Mouse (Mus musculus): ENCODE measurements around the gene Smcr8. TPM values are rescaled to one million over a fixed set of nuclear protein-coding genes. Genes with fewer than 3 reads are reported as not detected.

Gene Smcr8
- polyA plus RNA-seq, 1 experiment: 9.2 TPM

- H3K36me3 ChIP-seq (ENCODE audit: control insufficient read depth, insufficient read depth): peaks cover 91% of the 10 kb centered on the region
Measured at GRCm38 (mm10) chr11:60784179-60784922, 7.0 kb downstream of the Smcr8 start.

DNA sequence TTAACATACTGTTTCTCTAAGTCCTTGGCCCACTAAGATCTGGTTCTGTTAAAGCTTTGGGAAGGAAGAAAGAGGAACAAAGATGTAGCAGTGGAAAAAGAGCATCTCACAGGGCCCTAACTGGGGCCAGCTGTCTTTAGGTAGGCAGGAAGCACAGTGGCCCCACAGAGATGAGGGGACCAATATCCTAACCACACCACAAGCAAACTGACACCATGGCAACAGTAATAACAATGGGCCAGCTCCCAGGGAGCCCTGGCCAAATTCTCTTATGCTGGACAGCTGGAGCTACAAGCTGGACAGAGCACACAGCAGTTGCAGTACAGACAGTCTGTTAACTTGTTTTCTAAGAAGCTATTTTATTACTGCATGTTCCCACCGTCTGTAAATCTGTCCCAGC, 10.3 kb downstream of the Smcr8 start:
- H3ac ChIP-seq (ENCODE audit: control insufficient read depth, insufficient read length, low read depth): no peak overlapping the region
- peaks cover 93% of the 10 kb centered on the region for H3K36me3 ChIP-seq (ENCODE audit: control insufficient read depth, insufficient read depth)
- no peak for TF ChIP-seq MYOD1 (IDR thresholded peaks at IDR 0.05; ENCODE audit: control insufficient read depth, insufficient read length, low read depth)
- no peak for TF ChIP-seq MYOG (IDR thresholded peaks at IDR 0.05; ENCODE audit: control insufficient read depth, extremely low read depth, insufficient read length)
- no peak for TF ChIP-seq MAX (IDR thresholded peaks at IDR 0.05)
- TF ChIP-seq CEBPB (IDR thresholded peaks at IDR 0.05; ENCODE audit: low read depth): no peak
- TF ChIP-seq FOSL1 (IDR thresholded peaks at IDR 0.05; ENCODE audit: insufficient read depth, low read length, poor library complexity, severe bottlenecking): no peak
- no peak for TF ChIP-seq USF1 (IDR thresholded peaks at IDR 0.05; ENCODE audit: low read depth)
- no peak for TF ChIP-seq CTCF (IDR thresholded peaks at IDR 0.05; ENCODE audit: control insufficient read depth, insufficient read depth, insufficient read length)
- peaks cover 53% of the 10 kb centered on the region for H3K79me2 ChIP-seq (ENCODE audit: control insufficient read depth, insufficient read depth)
- peaks cover 24% of the 10 kb centered on the region for H3K79me3 ChIP-seq (ENCODE audit: low read depth)
- no peak overlapping the region for H3K4me3 ChIP-seq (ENCODE audit: insufficient read depth, poor library complexity, severe bottlenecking)
- no peaks in the 10 kb centered on the region for H3K27me3 ChIP-seq (ENCODE audit: control insufficient read depth, insufficient read depth, insufficient read length)

More at GRCm38 (mm10) chr11:60784179-60784922, 7.0 kb downstream of the Smcr8 start:
- H3K79me3 ChIP-seq (ENCODE audit: low read depth): peaks cover 55% of the 10 kb centered on the region
- H3K4me3 ChIP-seq (ENCODE audit: insufficient read depth, poor library complexity, severe bottlenecking): no peak overlapping the region
- TF ChIP-seq USF1 (IDR thresholded peaks at IDR 0.05; ENCODE audit: low read depth) (no peak), FOSL1 (IDR thresholded peaks at IDR 0.05; ENCODE audit: insufficient read depth, low read length, poor library complexity, severe bottlenecking) (no peak), CEBPB (IDR thresholded peaks at IDR 0.05; ENCODE audit: low read depth) (no peak), MYOD1 (IDR thresholded peaks at IDR 0.05; ENCODE audit: control insufficient read depth, insufficient read length, low read depth) (peak; percentile 33), CTCF (IDR thresholded peaks at IDR 0.05; ENCODE audit: control insufficient read depth, insufficient read depth, insufficient read length) (no peak)
- H3K27me3 ChIP-seq (ENCODE audit: control insufficient read depth, insufficient read depth, insufficient read length): no peaks in the 10 kb centered on the region
- no peak overlapping the region for H3ac ChIP-seq (ENCODE audit: control insufficient read depth, insufficient read length, low read depth)
- H3K79me2 ChIP-seq (ENCODE audit: control insufficient read depth, insufficient read depth): peaks cover 85% of the 10 kb centered on the region

GRCm38 (mm10) chr11:60790472-60790871, 13.1 kb downstream of the Smcr8 start:
- no peak for TF ChIP-seq MYOD1 (IDR thresholded peaks at IDR 0.05; ENCODE audit: control insufficient read depth, insufficient read length, low read depth)
- no peak for TF ChIP-seq USF1 (IDR thresholded peaks at IDR 0.05; ENCODE audit: low read depth)
- TF ChIP-seq MAX (IDR thresholded peaks at IDR 0.05): no peak
- no peak for TF ChIP-seq CTCF (IDR thresholded peaks at IDR 0.05; ENCODE audit: control insufficient read depth, insufficient read depth, insufficient read length)
- no peak for TF ChIP-seq CEBPB (IDR thresholded peaks at IDR 0.05; ENCODE audit: low read depth)
- TF ChIP-seq FOSL1 (IDR thresholded peaks at IDR 0.05; ENCODE audit: insufficient read depth, low read length, poor library complexity, severe bottlenecking): no peak
- no peak for TF ChIP-seq MYOG (IDR thresholded peaks at IDR 0.05; ENCODE audit: control insufficient read depth, extremely low read depth, insufficient read length)
- Histone ChIP-seq H3K27me3 (ENCODE audit: control insufficient read depth, insufficient read depth, insufficient read length) (no peaks in the 10 kb centered on the region), H3K36me3 (ENCODE audit: control insufficient read depth, insufficient read depth) (peaks cover 88% of the 10 kb centered on the region)

DNA sequence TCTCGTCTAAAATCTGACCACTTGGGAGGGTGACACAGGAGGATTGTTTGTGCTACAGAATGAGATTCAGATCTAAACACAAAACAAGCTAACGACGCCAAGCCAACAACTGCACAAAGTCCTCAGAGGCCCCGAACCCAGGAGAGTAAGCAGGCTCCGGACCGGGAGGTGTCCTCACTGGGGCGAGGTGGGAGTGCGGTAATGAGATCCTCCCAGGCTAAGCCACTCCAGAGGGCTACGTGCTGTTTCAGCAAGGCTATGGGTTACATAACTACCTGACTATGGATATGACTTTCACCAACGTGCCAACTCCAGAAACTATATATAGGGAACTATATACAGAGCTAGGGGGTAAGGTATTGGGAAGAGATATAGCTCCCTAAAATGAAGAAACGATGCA, 19.0 kb downstream of the Smcr8 start:
- no peak overlapping the region for H3ac ChIP-seq (ENCODE audit: control insufficient read depth, insufficient read length, low read depth)
- no peaks in the 10 kb centered on the region for H3K79me3 ChIP-seq (ENCODE audit: low read depth)
- no peaks in the 10 kb centered on the region for H3K79me2 ChIP-seq (ENCODE audit: control insufficient read depth, insufficient read depth)
- no peak overlapping the region for H3K4me3 ChIP-seq (ENCODE audit: insufficient read depth, poor library complexity, severe bottlenecking)
- TF ChIP-seq CTCF (IDR thresholded peaks at IDR 0.05; ENCODE audit: control insufficient read depth, insufficient read depth, insufficient read length): no peak
- TF ChIP-seq FOSL1 (IDR thresholded peaks at IDR 0.05; ENCODE audit: insufficient read depth, low read length, poor library complexity, severe bottlenecking): no peak
- peaks cover 69% of the 10 kb centered on the region for H3K36me3 ChIP-seq (ENCODE audit: control insufficient read depth, insufficient read depth)
- H3K27me3 ChIP-seq (ENCODE audit: control insufficient read depth, insufficient read depth, insufficient read length): no peaks in the 10 kb centered on the region

More at GRCm38 (mm10) chr11:60790472-60790871, 13.1 kb downstream of the Smcr8 start:
- Histone ChIP-seq H3ac (ENCODE audit: control insufficient read depth, insufficient read length, low read depth) (no peak overlapping the region), H3K79me2 (ENCODE audit: control insufficient read depth, insufficient read depth) (peaks cover 24% of the 10 kb centered on the region), H3K79me3 (ENCODE audit: low read depth) (peaks cover 10% of the 10 kb centered on the region), H3K4me3 (ENCODE audit: insufficient read depth, poor library complexity, severe bottlenecking) (no peak overlapping the region)

DNA sequence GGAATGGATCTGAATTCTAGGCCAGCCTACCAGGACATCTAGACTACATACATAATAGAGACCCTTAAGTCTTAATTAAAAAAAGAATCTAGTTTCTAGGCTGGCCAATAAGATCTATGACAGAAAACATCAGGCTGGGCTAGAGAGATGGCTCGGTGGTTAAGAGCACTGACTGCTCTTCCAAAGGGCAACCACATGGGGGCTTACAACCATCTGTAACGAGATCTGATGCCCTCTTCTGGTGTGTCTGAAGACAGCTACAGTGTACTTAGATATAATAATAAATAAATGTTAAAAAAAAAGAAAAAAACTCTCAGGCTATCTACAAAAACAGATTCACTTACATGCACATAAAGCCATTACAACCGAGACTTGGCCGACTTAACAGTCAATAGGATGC, 22.7 kb downstream of the Smcr8 start:
- Histone ChIP-seq H3K36me3 (ENCODE audit: control insufficient read depth, insufficient read depth) (peaks cover 54% of the 10 kb centered on the region), H3ac (ENCODE audit: control insufficient read depth, insufficient read length, low read depth) (no peak overlapping the region), H3K79me3 (ENCODE audit: low read depth) (no peaks in the 10 kb centered on the region), H3K4me3 (ENCODE audit: insufficient read depth, poor library complexity, severe bottlenecking) (no peak overlapping the region), H3K27me3 (ENCODE audit: control insufficient read depth, insufficient read depth, insufficient read length) (no peaks in the 10 kb centered on the region), H3K79me2 (ENCODE audit: control insufficient read depth, insufficient read depth) (no peaks in the 10 kb centered on the region)
- TF ChIP-seq MYOG (IDR thresholded peaks at IDR 0.05; ENCODE audit: control insufficient read depth, extremely low read depth, insufficient read length) (no peak), CEBPB (IDR thresholded peaks at IDR 0.05; ENCODE audit: low read depth) (no peak), FOSL1 (IDR thresholded peaks at IDR 0.05; ENCODE audit: insufficient read depth, low read length, poor library complexity, severe bottlenecking) (no peak), CTCF (IDR thresholded peaks at IDR 0.05; ENCODE audit: control insufficient read depth, insufficient read depth, insufficient read length) (no peak), MAX (IDR thresholded peaks at IDR 0.05) (no peak), USF1 (IDR thresholded peaks at IDR 0.05; ENCODE audit: low read depth) (no peak), MYOD1 (IDR thresholded peaks at IDR 0.05; ENCODE audit: control insufficient read depth, insufficient read length, low read depth) (no peak)

DNA sequence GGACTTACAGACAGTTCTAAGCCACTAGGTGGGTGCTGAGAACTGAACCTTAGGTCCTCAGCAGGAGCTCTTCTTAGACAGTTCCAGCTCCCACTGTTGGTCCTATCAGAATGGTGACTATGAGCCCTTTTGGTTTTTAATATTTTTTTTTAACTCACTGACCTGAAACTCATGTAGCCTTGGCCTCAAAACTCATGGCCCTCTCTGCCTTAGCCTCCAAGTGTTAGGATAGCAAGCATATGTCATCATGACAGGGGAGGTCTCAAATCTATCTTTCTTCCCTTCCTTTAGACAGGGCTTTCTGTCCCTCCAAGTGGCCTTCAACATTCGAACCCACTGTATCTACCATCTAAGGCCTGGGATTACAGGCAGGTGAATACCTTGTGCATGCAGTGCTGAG, 23.6 kb downstream of the Smcr8 start:
- TF ChIP-seq USF1 (IDR thresholded peaks at IDR 0.05; ENCODE audit: low read depth): no peak
- TF ChIP-seq CTCF (IDR thresholded peaks at IDR 0.05; ENCODE audit: control insufficient read depth, insufficient read depth, insufficient read length): no peak
- TF ChIP-seq MYOD1 (IDR thresholded peaks at IDR 0.05; ENCODE audit: control insufficient read depth, insufficient read length, low read depth): no peak
- TF ChIP-seq MYOG (IDR thresholded peaks at IDR 0.05; ENCODE audit: control insufficient read depth, extremely low read depth, insufficient read length): no peak
- no peak for TF ChIP-seq MAX (IDR thresholded peaks at IDR 0.05)
- no peak for TF ChIP-seq FOSL1 (IDR thresholded peaks at IDR 0.05; ENCODE audit: insufficient read depth, low read length, poor library complexity, severe bottlenecking)
- no peak for TF ChIP-seq CEBPB (IDR thresholded peaks at IDR 0.05; ENCODE audit: low read depth)
- Histone ChIP-seq H3K79me3 (ENCODE audit: low read depth) (no peaks in the 10 kb centered on the region), H3K4me3 (ENCODE audit: insufficient read depth, poor library complexity, severe bottlenecking) (no peak overlapping the region), H3K36me3 (ENCODE audit: control insufficient read depth, insufficient read depth) (peaks cover 53% of the 10 kb centered on the region), H3ac (ENCODE audit: control insufficient read depth, insufficient read length, low read depth) (no peak overlapping the region), H3K79me2 (ENCODE audit: control insufficient read depth, insufficient read depth) (peaks cover 2% of the 10 kb centered on the region), H3K27me3 (ENCODE audit: control insufficient read depth, insufficient read depth, insufficient read length) (no peaks in the 10 kb centered on the region)

Measured in C2C12 (cell line).